Mouse (Mus musculus) stomach, embryonic 14.5 days (tissue): ENCODE data around the gene Ulk1. TPM values are rescaled to one million over a fixed set of nuclear protein-coding genes. Genes with fewer than 3 reads are reported as not detected.

Experiments
- ATAC-seq: fragments of 200-750 bp; cut with Nextera tagmentation; 2 replicates; pipeline ENCODE4 v1.8.0; 2017; ENCODE audit warnings: low read depth, moderate TSS enrichment; ENCODE audit not compliant: insufficient number of reproducible peaks, insufficient read depth, low FRiP score
- H3K27ac ChIP-seq: fragments of 300-500 bp; sonication (generic); 2 replicates; pipeline ENCODE4 v1.5.1; 2014; ENCODE audit warnings: mild to moderate bottlenecking, low read length, moderate library complexity, mixed read lengths
- H3K27me3 ChIP-seq: fragments of 300-500 bp; sonication (generic); 2 replicates; pipeline ENCODE4 v1.6.1; 2014; ENCODE audit warnings: low read length, control low read depth, mixed read lengths; ENCODE audit not compliant: control insufficient read depth, insufficient read depth
- H3K36me3 ChIP-seq: fragments of 300-500 bp; sonication (generic); 2 replicates; pipeline ENCODE4 v1.6.1; 2014; ENCODE audit warnings: mild to moderate bottlenecking, control low read depth, low read length, moderate library complexity, mixed read lengths; ENCODE audit not compliant: control insufficient read depth, insufficient read depth
- H3K4me1 ChIP-seq: fragments of 300-500 bp; sonication (generic); 2 replicates; pipeline ENCODE4 v1.6.1; 2014; ENCODE audit warnings: low read length, control low read depth, mixed read lengths; ENCODE audit not compliant: control insufficient read depth, insufficient read depth
- H3K4me2 ChIP-seq: fragments of 300-500 bp; sonication (generic); replicated peaks from 2 replicates; pipeline ENCODE4 v1.6.1; 2014; ENCODE audit warnings: low read depth, low read length, control low read depth
- H3K4me3 ChIP-seq: fragments of 300-500 bp; sonication (generic); 2 replicates; pipeline ENCODE4 v1.5.1; 2014; ENCODE audit warnings: low read depth, low read length, control low read depth
- H3K9ac ChIP-seq: fragments of 300-500 bp; sonication (generic); replicated peaks from 2 replicates; pipeline ENCODE4 v1.6.1; 2014; ENCODE audit warnings: low read depth, mild to moderate bottlenecking, control low read depth, low read length, moderate library complexity, mixed read lengths
- H3K9me3 ChIP-seq: fragments of 300-500 bp; sonication (generic); 2 replicates; pipeline ENCODE4 v1.6.1; 2016; ENCODE audit warnings: low read depth, low read length, control low read depth; ENCODE audit not compliant: control insufficient read depth
- WGBS: fragments of 180-500 bp; shearing (Covaris S2); extraction: QIAGEN DNeasy Blood & Tissue Kit; methylation state at CpG from one replicate; pipeline ENCODE4 v1.1.7; 2014; 5-methylcytosine and 5-hydroxymethylcytosine counted together
- polyA plus RNA-seq: library from polyadenylated mRNA; unstranded; fragments of >200 nt; fragmentation: Nextera tagmentation; extraction: Ambion mirVana; gene quantifications from 2 replicates; pipeline ENCODE4 v1.2.1, GENCODE M21; 2014

Gene Ulk1
- polyA plus RNA-seq, 1 experiment from 2014 or later = 28.4 TPM

- WGBS = 72% methylated on average over 3 of the region's 3 CpGs
- no peak overlapping the region for H3K9ac ChIP-seq
- H3K4me2 ChIP-seq = no peak overlapping the region
- no peaks in the 10 kb centered on the region for H3K27me3 ChIP-seq
- peaks cover 41% of the 10 kb centered on the region for H3K36me3 ChIP-seq
- ATAC-seq = no peak
- no peak overlapping the region for H3K27ac ChIP-seq
- 0 out of 2 replicates have a peak, but pooled peaks cover 2% of the 10 kb centered on the region for H3K4me1 ChIP-seq
- no peak overlapping the region for H3K4me3 ChIP-seq
- H3K9me3 ChIP-seq = no peaks in the 10 kb centered on the region
Observed at GRCm38 (mm10) chr5:110801036-110801624, 8.8 kb downstream of the Ulk1 start.

DNA sequence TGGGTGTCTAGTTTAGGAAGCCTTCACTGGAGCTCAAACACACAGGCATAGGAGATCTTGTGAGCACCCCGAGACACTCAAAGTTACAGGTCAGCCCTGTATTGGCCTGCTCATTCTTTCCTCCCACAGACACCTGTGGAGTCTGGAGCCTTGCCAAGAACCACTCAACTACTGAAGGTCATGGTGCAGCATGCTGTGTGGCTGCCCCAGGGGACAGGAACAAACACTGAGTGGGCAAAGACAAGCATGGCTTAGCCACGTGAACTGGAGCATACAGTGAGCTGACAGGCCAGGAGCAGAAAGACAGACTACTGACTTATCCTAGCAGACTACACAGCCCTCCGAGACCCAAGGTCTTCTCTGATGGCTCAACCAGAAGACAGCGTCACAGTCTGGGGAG lies 12.2 kb downstream of the Ulk1 start:
- Histone ChIP-seq H3K36me3 (peaks cover 75% of the 10 kb centered on the region), H3K9me3 (no peaks in the 10 kb centered on the region), H3K9ac (no peak overlapping the region), H3K27ac (no peak overlapping the region), H3K27me3 (no peaks in the 10 kb centered on the region), H3K4me2 (no peak overlapping the region), H3K4me3 (no peak overlapping the region), H3K4me1 (0 out of 2 replicates have a peak, but pooled peaks cover 2% of the 10 kb centered on the region)
- WGBS = 74% methylated on average over 4 of the region's 4 CpGs
- ATAC-seq = peak; percentile 29; the same call in 1 of the 2 replicates

- no peaks in the 10 kb centered on the region for H3K4me1 ChIP-seq
- no peak for ATAC-seq
- no peak overlapping the region for H3K4me3 ChIP-seq
- no peak overlapping the region for H3K9ac ChIP-seq
- H3K36me3 ChIP-seq = peaks cover 91% of the 10 kb centered on the region
- H3K27ac ChIP-seq = no peak overlapping the region
- no peak overlapping the region for H3K4me2 ChIP-seq
- WGBS = 94% methylated on average over 7 of the region's 7 CpGs
- no peaks in the 10 kb centered on the region for H3K9me3 ChIP-seq
- H3K27me3 ChIP-seq = no peaks in the 10 kb centered on the region
Observed at GRCm38 (mm10) chr5:110794363-110794762, 15.5 kb downstream of the Ulk1 start.

DNA sequence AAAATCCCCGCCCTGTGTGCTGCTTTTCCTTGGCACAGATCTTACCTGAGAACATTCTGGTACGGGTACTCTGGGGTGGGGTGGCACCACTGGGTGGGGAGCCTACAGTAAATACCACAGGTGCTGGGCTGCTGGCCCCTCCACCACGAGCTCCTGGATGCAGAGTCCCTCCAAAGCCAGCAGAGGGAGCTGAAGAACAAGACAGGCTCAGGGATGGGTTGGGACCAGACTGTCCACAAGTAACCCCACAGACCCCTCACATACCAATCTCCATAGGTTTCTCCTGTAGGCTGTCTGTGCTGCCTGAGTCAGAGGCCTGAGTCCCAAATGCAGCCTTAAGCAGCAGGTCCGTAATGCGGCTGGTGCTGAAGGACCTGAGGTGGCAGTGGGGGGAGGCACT lies 21.2 kb downstream of the Ulk1 start:
- H3K9me3 ChIP-seq = no peaks in the 10 kb centered on the region
- H3K4me3 ChIP-seq = no peak overlapping the region
- no peaks in the 10 kb centered on the region for H3K27me3 ChIP-seq
- no peak overlapping the region for H3K9ac ChIP-seq
- ATAC-seq = 0 out of 2 replicates have a peak, but pooled peaks have one; percentile 46
- peaks cover 85% of the 10 kb centered on the region for H3K36me3 ChIP-seq
- 59% methylated on average over 5 of the region's 5 CpGs for WGBS
- H3K4me1 ChIP-seq = no peaks in the 10 kb centered on the region
- H3K27ac ChIP-seq = no peak overlapping the region
- no peak overlapping the region for H3K4me2 ChIP-seq

- H3K27me3 ChIP-seq = no peaks in the 10 kb centered on the region
- H3K36me3 ChIP-seq = peaks cover 63% of the 10 kb centered on the region
- H3K9me3 ChIP-seq = no peaks in the 10 kb centered on the region
- no peaks in the 10 kb centered on the region for H3K4me1 ChIP-seq
- H3K4me3 ChIP-seq = no peak overlapping the region
- 86% methylated on average over 11 of the region's 11 CpGs for WGBS
- H3K4me2 ChIP-seq = no peak overlapping the region
- no peak overlapping the region for H3K9ac ChIP-seq
- H3K27ac ChIP-seq = no peak overlapping the region
- no peak for ATAC-seq
Observed at GRCm38 (mm10) chr5:110786081-110786835, 23.6 kb downstream of the Ulk1 start.

- Histone ChIP-seq H3K27me3 (no peaks in the 10 kb centered on the region), H3K27ac (no peak overlapping the region), H3K4me1 (peaks cover 8% of the 10 kb centered on the region; the same call in 1 of the 2 replicates), H3K36me3 (peaks cover 33% of the 10 kb centered on the region), H3K4me3 (no peak overlapping the region), H3K9ac (no peak overlapping the region), H3K4me2 (no peak overlapping the region), H3K9me3 (no peaks in the 10 kb centered on the region)
- ATAC-seq = no peak
- 73% methylated on average over 8 of the region's 8 CpGs for WGBS
Observed at GRCm38 (mm10) chr5:110783150-110783549, 26.7 kb downstream of the Ulk1 start.

DNA sequence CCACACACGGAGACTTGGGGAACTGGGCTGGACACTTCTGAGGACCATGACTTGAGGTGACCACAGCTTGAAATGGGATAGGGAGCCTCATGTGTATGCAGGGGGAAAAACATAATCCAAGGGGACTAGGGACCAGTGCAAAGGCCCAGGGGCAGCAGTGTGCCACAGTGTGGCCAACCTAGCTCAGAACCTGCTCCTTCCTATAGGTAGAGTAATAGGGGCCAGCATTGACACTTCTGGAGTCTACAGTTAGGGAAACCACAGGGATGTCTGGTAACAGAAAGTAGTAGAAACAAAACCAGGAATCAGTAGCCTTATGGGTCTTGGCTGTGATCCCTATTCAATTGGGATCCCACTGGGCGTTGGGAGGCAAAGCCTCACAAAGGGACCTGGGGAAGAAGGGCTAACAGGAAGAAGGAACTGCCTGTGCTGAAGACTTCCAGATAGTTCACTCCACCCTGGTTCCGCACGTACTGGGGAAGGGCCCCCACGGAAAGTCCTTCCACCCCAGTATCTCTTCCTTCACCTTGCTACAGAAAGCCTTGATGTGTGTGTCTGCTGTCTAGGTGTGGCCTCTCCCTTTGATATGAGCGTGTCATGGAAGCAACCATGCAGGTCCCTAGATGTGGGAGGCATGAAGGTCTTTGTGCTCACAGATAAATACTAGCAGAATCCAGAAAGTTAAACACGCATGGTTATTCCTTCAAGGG lies 28.2 kb downstream of the Ulk1 start:
- no peak overlapping the region for H3K4me3 ChIP-seq
- peaks cover 23% of the 10 kb centered on the region for H3K36me3 ChIP-seq
- H3K9me3 ChIP-seq = no peaks in the 10 kb centered on the region
- H3K9ac ChIP-seq = no peak overlapping the region
- H3K4me2 ChIP-seq = no peak overlapping the region
- peaks cover 8% of the 10 kb centered on the region; the same call in 1 of the 2 replicates for H3K4me1 ChIP-seq
- no peaks in the 10 kb centered on the region for H3K27me3 ChIP-seq
- 79% methylated on average over 7 of the region's 7 CpGs for WGBS
- no peak overlapping the region for H3K27ac ChIP-seq
- ATAC-seq = no peak

DNA sequence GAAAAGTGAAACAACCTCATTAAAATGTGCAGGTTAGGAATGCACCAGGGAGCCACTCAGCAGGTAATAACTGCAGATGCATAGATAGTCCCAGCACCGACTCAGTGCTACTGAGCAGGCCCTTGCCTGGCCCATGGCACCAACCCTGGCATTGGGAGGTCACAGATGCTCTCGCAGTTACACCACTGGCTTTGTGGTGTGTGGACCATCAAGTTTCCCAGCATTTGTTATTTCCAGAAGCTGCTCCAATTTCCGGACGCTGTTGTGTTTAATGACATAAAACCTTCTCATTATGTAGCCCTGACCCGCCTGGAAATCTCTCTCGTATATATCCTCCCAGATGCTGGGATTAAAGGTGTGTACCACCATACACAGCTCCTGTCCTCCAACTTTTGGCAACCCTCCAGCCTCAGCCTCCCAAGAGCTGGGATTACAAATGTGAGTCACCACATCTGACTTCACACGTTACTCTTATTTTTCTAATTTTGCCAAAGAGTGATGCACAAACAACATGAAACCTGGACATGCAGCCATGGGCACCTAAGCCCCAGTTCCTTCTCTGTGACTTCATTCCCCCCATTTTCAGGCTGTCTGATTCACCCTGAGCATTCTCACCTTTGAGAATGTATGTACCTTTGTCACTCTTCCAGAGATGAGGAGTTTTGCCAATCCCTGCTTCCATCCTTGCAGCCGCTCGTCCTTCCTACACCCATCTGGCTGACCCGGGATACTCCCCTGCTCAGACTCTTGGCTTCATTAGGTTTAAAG lies 29.0 kb downstream of the Ulk1 start:
- Histone ChIP-seq H3K9ac (peak overlapping the region; percentile 77; the same call in 1 of the 2 replicates), H3K27me3 (no peaks in the 10 kb centered on the region), H3K9me3 (no peaks in the 10 kb centered on the region), H3K4me2 (peak overlapping the region; percentile 81), H3K27ac (0 out of 2 replicates have a peak overlapping the region, but pooled peaks have one; percentile 27), H3K36me3 (peaks cover 20% of the 10 kb centered on the region), H3K4me1 (peaks cover 8% of the 10 kb centered on the region; the same call in 1 of the 2 replicates), H3K4me3 (peak overlapping the region; percentile 82)
- ATAC-seq = peak; percentile 59; the same call in 1 of the 2 replicates
- WGBS = 55% methylated on average over 10 of the region's 10 CpGs
